Mouse (Mus musculus) spleen, postnatal 36 days (tissue): Measurements from ENCODE around the gene Sde2.
"Not testable (repeated sequence)": the region's sequence is repeated elsewhere in the genome, so short reads cannot be mapped to it uniquely, and the experiment has no call there.

Experiments
- DNase-seq, 2 experiments: peaks; one replicate each; pipeline ENCODE4 v3.0.0; 2022; ENCODE audit warnings: low spot score in 2 of 2, mixed read lengths in 1 of 2

The Sde2 gene

GRCm38 (mm10) chr1:180835273-180836015 is 15.5 kb upstream of the Sde2 start:
- DNase-seq: no peak

- DNase-seq: not testable (repeated sequence)
Observed at GRCm38 (mm10) chr1:180836467-180836866, 14.5 kb upstream of the Sde2 start.

GRCm38 (mm10) chr1:180837186-180837585 is 13.7 kb upstream of the Sde2 start:
- DNase-seq: no peak

GRCm38 (mm10) chr1:180838014-180838413 is 12.9 kb upstream of the Sde2 start:
- no peak for DNase-seq

GRCm38 (mm10) chr1:180839201-180839910 is 11.6 kb upstream of the Sde2 start:
- no peak for DNase-seq

- no peak for DNase-seq
Observed at GRCm38 (mm10) chr1:180841561-180842300, 9.2 kb upstream of the Sde2 start.

GRCm38 (mm10) chr1:180848114-180848510 is 2.8 kb upstream of the Sde2 start:
- peak; percentile 63 to 75 for DNase-seq

GRCm38 (mm10) chr1:180848511-180849241 is 2.3 kb upstream of the Sde2 start:
- peak; percentile 64 to 76 for DNase-seq

GRCm38 (mm10) chr1:180849701-180850301 is 1.1 kb upstream of the Sde2 start:
- DNase-seq: peak in 1 of 2 experiments; percentile 18

- DNase-seq: no peak
Observed at GRCm38 (mm10) chr1:180858763-180859162, 7.8 kb downstream of the Sde2 start.

- no peak for DNase-seq
Observed at GRCm38 (mm10) chr1:180860030-180860429, 9.1 kb downstream of the Sde2 start.

- DNase-seq: peak in 1 of 2 experiments; percentile 33
Observed at GRCm38 (mm10) chr1:180863606-180864005, 12.7 kb downstream of the Sde2 start.

GRCm38 (mm10) chr1:180866001-180866400 is 15.1 kb downstream of the Sde2 start:
- no peak for DNase-seq

- no peak for DNase-seq
Observed at GRCm38 (mm10) chr1:180870122-180870650, 19.3 kb downstream of the Sde2 start.

- peak; percentile 53 to 57 for DNase-seq
Observed at GRCm38 (mm10) chr1:180873861-180874484, 23.0 kb downstream of the Sde2 start.

- no peak for DNase-seq
Observed at GRCm38 (mm10) chr1:180874615-180875014, 23.7 kb downstream of the Sde2 start.

GRCm38 (mm10) chr1:180875126-180875525 is 24.2 kb downstream of the Sde2 start:
- DNase-seq: peak; percentile 56 to 61

GRCm38 (mm10) chr1:180877466-180877865 is 26.5 kb downstream of the Sde2 start:
- DNase-seq: no peak

- no peak for DNase-seq
Observed at GRCm38 (mm10) chr1:180881768-180882167, 30.8 kb downstream of the Sde2 start.

- no peak for DNase-seq
Observed at GRCm38 (mm10) chr1:180883731-180884130, 32.8 kb downstream of the Sde2 start.
